Mouse (Mus musculus) heart, embryonic 13.5 days (tissue): ENCODE measurements at regions not wholly inside any gene's neighbourhood (a gene's known extent, or its start where the extent isn't known, plus 50 kb on each side); places are given as distances from the start of the nearest gene placed in this dataset.

Source experiments
- ATAC-seq: fragments of 200-750 bp; cut with Nextera tagmentation; 2 replicates; pipeline ENCODE4 v1.8.0; 2017; ENCODE audit warnings: moderate TSS enrichment; ENCODE audit not compliant: insufficient number of reproducible peaks, low FRiP score, low TSS enrichment; ENCODE audit errors: extremely low read depth
- H3K27ac ChIP-seq: fragments of 300-500 bp; sonication (generic); replicated peaks from 2 replicates; pipeline ENCODE4 v1.5.1; 2015; ENCODE audit warnings: moderate library complexity, mild to moderate bottlenecking, inconsistent platforms
- H3K27me3 ChIP-seq: fragments of 300-500 bp; sonication (generic); replicated peaks from 2 replicates; pipeline ENCODE4 v1.6.1; 2015; ENCODE audit warnings: mild to moderate bottlenecking, inconsistent platforms
- H3K36me3 ChIP-seq: fragments of 300-500 bp; sonication (generic); 2 replicates; pipeline ENCODE4 v1.6.1; 2015; ENCODE audit warnings: mild to moderate bottlenecking, inconsistent platforms
- H3K4me1 ChIP-seq: fragments of 300-500 bp; sonication (generic); 2 replicates; pipeline ENCODE4 v1.6.1; 2015; ENCODE audit warnings: inconsistent platforms
- H3K4me2 ChIP-seq: fragments of 300-500 bp; sonication (generic); 2 replicates; pipeline ENCODE4 v1.6.1; 2015; ENCODE audit warnings: inconsistent platforms, mild to moderate bottlenecking, moderate library complexity
- H3K4me3 ChIP-seq: fragments of 300-500 bp; sonication (generic); 2 replicates; pipeline ENCODE4 v1.5.1; 2015; ENCODE audit warnings: moderate library complexity, mild to moderate bottlenecking, inconsistent platforms
- H3K9ac ChIP-seq: fragments of 300-500 bp; sonication (generic); 2 replicates; pipeline ENCODE4 v1.6.1; 2015; ENCODE audit warnings: inconsistent platforms, mild to moderate bottlenecking, moderate library complexity
- H3K9me3 ChIP-seq: fragments of 300-500 bp; sonication (generic); 2 replicates; pipeline ENCODE4 v1.6.1; 2016; ENCODE audit warnings: inconsistent platforms
- WGBS: fragments of 180-500 bp; shearing (Covaris S2); methylation state at CpG from one replicate; pipeline ENCODE4 v1.1.7; 2015; ENCODE audit warnings: mixed read lengths; 5-methylcytosine and 5-hydroxymethylcytosine counted together

DNA sequence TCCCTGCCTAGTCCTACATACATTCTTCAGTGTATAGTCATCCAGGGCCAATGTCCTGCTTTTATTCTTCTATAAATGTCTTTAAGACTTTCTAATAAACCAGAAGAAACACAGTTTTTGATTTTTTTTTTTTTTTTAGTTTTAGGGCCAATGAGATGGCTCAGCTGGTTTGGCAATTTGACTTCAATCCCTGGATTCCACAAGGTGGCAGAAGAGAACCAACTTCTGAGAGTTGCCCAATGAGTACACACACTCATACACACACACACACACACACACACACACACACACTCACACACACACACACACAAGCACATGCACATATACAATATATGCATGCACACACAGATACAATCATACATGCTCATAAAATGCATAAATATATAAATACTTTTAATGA, 251.8 kb downstream of the Itga8 start:
- Histone ChIP-seq H3K36me3 (no peaks in the 10 kb centered on the region), H3K4me3 (no peak overlapping the region), H3K4me1 (peaks cover 35% of the 10 kb centered on the region), H3K9me3 (no peaks in the 10 kb centered on the region), H3K4me2 (no peak overlapping the region), H3K27ac (peak overlapping the region; percentile 38; the same call in 1 of the 2 replicates), H3K27me3 (no peaks in the 10 kb centered on the region), H3K9ac (no peak overlapping the region)
- no peak for ATAC-seq

DNA sequence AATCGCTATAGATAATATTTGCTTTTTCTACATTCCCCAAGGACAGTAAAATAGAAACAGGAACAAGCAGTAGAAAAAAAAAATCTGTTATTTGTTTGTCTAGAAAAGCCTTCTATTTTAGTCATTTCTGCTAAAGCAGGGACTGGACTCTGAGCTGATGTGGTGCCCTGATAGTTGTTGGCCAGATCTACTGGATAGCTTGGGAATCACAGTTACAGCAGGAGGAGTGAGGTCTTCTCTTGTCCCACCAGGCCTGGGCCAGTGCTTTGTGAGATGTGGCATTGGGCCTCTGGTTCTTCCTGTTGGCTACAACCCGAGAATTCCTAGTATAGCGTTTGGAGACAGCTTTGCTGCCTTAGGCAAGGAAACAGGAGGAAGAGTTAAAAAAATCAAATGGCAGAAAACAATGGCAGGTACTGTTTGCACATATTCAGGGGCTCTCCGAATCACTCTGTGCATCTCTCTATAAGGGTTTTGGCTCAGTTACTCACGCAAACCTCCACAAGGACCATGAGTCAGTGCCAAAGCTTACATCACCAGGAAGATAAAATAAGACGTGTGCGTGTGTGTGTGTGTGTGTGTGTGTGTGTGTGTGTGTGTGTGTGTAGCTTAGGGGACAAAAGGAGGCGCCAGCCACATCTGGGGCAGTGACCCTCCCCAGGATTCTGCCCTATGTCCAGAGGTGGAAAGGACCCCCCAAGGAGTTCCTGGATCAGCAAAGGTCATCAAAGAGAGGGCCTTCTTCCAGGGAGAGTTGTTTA, 248.1 kb downstream of the Itga8 start:
- no peak overlapping the region for H3K4me2 ChIP-seq
- H3K9me3 ChIP-seq, result no peaks in the 10 kb centered on the region
- WGBS, result 59% methylated on average over 8 of the region's 8 CpGs
- H3K4me3 ChIP-seq, result no peak overlapping the region
- H3K4me1 ChIP-seq, result peaks cover 27% of the 10 kb centered on the region
- H3K36me3 ChIP-seq, result no peaks in the 10 kb centered on the region
- no peaks in the 10 kb centered on the region for H3K27me3 ChIP-seq
- H3K9ac ChIP-seq, result no peak overlapping the region
- peak overlapping the region; percentile 82 for H3K27ac ChIP-seq
- ATAC-seq, result no peak

DNA sequence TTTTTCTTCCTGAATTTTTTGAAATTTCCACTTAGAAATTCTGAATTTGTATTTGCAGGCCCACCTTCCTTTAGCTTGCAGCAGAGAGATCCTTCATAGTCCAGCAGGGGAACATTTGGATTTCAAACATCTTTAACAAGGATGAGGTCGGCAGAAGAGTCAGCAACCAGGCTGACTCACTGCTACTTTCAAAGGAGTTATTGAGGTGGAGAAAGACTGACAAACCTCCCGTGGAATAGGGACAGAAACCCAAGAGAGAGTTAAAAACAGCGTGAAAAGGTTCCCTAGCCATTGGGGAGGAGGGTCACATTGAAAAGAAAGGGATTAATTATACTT, 247.6 kb downstream of the Itga8 start:
- H3K36me3 ChIP-seq, result no peaks in the 10 kb centered on the region
- no peaks in the 10 kb centered on the region for H3K27me3 ChIP-seq
- H3K27ac ChIP-seq, result peak overlapping the region; percentile 82
- ATAC-seq, result no peak
- WGBS, result 43% methylated on average over 3 of the region's 3 CpGs
- peaks cover 23% of the 10 kb centered on the region for H3K4me1 ChIP-seq
- H3K4me2 ChIP-seq, result no peak overlapping the region
- no peaks in the 10 kb centered on the region for H3K9me3 ChIP-seq
- H3K9ac ChIP-seq, result no peak overlapping the region
- no peak overlapping the region for H3K4me3 ChIP-seq
